Mouse (Mus musculus): ENCODE measurements at regions not wholly inside any gene's neighbourhood (a gene's known extent, or its start where the extent isn't known, plus 50 kb on each side); places are given as distances from the start of the nearest gene placed in this dataset.
"Not testable (repeated sequence)": the region's sequence is repeated elsewhere in the genome, so short reads cannot be mapped to it uniquely, and the experiment has no call there.

DNA sequence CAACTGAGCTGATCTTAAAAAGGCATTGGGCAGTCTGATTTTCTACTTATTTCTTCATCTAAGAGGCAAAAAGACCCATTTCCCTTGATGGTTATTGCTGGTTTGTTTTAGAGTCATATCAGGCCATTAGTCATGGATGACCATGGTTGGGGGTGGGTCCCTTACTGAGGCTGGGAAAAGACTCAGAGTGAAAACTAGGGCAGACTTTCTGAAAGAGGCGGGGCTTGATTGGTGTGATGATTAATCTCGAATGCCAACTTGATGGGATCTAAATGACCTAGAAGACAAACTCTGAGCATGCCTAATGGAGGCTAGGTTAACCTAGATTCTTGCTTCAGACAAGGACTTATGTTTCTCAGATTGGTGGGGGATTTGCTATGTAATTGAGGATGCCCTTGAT, 89.2 kb upstream of the Eif4g2 start:
- no peak for DNase-seq (ENCODE audit: low spot score)

DNA sequence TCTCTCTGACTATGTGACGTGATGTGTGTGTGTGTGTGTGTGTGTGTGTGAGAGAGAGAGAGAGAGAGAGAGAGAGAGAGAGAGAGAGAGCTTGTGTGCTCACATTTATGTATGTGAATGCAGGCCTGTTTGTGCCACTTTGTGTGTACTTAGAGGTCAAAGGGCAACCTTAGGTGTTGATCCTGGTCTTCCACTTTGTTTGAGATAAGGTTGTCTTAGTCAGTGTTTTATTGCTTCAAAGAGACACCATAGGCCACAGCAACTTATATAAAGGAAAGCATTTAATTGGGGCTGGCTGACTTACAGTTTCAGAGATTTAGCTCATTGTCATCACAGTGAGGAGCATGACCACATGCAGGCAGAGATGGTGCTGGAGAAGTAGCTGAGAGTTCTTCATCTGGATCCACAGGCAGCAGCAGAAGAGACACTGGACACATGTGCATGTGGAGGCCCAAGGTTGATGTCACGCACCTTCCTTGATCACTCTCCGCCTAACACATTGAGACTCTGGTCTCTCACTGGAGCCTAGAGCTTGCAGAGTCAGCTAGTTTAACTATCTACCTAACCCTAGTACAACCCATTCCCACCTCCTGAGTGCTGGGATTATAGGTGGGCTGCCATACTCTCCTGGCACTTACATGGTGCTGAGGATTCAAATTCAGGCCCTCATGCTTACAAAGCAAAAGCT, 85.9 kb upstream of the Eif4g2 start:
- not testable (repeated sequence) for DNase-seq (ENCODE audit: low spot score)

DNA sequence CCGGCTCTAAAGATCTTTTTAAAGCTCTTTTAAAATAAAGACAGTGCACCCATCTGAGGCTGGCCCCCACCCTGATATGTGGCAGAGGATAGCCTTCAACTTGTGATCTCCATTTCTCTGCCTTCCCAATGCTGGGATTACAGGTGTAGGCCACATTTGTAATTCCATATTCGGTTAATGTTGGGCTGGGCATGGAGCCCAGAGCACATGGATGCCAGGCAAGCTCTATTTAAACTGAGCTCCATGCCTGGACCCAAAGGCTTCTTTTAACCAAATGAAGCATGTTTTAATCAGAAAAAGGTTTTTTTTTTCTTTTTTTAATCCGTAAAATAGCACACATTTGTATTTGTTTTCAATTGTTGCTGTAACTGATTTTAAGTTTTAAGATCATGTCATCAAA, 82.2 kb upstream of the Eif4g2 start:
- DNase-seq (ENCODE audit: low spot score): no peak

DNA sequence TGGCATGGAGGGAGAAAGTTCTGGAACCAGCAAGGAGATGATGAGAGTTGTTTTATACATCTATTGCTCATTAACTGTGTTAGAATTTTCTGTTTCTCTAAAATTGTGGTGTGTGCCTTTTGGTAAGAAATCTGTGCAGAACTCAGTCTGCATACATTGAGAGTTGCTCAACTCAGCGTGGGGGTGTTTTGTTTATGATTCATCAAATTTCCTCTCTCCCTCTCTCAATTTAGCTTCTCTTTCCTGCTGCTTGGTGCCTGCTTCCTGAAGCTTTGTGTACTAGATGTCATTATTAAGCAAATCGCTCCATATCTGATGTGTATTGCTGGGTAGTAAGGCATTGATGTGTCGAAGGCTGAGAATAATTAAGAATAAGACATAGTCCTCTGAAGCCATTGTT, 81.4 kb upstream of the Eif4g2 start:
- no peak for DNase-seq (ENCODE audit: low spot score)

DNA sequence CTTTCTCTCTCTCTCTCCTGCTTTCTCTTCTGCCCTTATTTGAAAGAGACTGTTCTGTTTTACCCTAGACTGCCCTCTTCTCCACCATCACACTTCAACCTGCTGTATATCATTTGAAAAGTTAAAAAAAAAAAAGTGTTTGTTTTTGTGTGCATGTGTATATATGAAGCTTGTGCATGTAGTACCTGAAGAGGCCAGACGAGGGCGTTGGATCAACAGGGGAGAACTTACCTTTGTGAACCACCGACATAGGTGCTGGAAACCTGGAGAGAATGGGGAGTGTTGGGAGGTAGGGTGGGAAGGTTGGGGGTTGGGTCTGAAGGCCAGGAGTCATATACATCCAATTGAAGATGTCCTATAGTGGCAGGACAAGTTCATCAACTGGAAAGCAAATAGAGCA, 81.0 kb upstream of the Eif4g2 start:
- no peak for DNase-seq (ENCODE audit: low spot score)

DNA sequence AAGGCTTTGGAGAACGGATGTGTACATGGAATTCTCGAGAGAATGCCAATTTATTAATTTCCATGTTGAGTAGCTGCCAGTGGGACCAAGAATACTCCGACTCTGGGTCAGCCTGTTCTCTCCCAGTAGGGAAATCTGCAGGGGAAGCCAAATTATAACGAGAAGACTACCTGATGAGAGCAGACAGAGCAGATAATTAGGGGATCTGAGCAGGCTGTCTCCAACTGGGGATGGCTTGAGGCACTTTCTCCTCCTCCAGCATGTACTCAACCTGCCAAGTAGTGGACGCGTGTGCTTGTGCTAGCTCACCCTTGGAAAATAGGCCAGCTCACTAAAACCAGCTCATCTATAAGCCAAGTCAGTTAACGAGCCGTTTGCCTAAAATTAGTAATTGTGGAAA, 80.5 kb upstream of the Eif4g2 start:
- no peak for DNase-seq (ENCODE audit: low spot score)

DNA sequence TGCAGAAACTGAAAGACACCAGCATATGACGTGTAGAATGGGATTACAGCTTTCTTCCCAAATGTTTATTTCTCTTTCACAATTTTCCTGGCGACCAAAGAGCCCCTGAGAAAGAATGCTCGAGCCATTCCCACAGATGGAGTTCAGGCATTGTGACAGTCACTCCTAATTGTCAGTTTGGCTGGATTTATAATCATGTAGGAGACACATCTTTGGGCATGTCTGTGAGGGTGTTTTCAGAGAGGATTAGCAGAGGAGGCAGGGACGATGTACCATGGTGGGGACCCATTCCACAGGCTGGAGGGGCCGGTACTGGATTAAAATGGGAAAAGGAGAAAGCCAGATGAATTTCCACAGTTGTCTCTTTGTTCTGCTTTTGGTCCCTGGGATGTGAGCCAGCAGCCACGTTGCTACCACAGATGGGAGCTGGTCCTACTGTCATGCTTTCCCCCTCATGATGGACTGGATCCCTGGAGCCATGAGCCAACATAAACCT, 76.0 kb upstream of the Eif4g2 start:
- DNase-seq (ENCODE audit: low spot score): no peak

DNA sequence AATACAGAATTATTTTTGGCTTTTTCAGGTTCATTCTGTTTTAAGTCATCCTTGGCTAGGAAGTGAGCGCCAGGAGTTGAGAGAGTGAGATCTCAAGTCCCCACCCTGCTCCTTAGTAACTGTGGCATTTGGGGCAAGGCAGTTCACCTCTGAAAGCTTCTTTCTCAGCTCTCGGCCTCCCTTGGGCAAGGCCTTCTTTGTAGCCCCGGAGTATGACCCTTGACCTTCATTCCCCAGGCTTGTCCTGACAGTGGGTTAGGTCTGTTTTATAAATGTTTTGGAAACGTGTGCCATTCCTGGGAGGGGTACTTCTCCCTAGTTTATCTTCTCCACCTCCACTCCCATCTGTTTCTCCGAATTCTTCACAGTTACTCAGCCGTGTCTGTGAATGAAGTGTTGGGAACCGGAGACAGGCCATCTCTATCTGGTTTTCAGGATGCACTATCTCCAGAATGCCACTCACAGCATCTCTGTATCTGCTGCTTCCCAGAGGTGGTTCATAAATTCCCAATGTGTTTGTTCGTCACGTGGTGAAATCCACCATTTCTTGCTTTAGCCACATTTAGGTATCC, 75.0 kb upstream of the Eif4g2 start:
- DNase-seq (ENCODE audit: low spot score): no peak

DNA sequence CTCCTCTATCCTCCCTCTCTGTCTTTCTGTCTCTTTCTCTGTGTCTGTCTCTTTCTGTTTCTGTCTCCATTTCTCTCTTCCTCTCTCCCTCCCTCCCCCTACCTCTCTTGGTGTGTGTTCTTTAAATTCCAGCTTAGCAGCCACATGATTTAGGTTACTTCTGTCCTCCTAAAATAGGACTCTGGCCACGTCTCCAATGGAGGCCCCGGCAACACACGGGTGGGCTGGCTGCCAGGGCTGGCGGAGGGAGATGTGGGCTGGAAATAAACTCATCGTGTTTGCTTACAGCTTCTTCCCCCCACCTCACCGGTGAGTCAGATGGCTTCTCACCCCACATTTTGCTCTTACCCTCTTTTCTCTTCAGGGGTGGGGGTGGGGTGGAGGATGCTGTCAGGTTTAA, 74.5 kb upstream of the Eif4g2 start:
- no peak for DNase-seq (ENCODE audit: low spot score)

DNA sequence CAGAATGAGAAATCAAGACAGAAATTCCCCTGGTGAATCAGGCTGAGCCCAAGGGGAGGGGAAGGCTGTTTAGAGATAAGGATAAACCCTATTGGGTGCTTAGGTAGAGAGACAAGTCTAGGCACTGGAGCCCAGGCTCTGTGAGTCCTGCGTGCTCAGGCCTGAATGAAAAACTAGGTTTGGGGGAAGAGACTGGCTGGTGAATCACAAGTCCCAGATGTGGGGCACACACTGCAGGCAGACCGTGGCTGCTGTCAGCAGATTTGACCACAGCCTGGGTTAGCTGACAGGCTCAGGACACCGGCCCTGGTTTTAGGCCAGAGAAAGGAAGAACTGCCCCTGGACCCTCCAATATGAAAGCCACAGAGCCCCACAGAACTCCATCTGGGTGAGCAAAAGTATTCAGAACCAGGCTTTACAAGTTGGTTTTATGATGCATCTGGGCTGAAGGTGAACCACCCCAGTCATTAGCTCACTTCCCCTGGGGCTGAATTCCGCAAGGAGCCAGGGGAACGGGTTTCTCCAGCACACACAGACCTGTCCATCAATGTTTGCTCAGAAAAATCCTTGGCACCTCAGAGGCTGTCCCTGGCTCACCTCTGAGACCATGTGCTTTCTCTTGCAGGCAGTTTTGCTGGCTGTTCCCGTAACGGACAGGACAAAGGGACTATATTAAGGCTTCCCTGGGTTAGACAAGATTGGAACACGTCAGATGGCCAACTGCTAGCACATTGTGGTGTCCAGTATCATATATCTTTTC, 73.8 kb upstream of the Eif4g2 start:
- DNase-seq (ENCODE audit: low spot score): no peak

DNA sequence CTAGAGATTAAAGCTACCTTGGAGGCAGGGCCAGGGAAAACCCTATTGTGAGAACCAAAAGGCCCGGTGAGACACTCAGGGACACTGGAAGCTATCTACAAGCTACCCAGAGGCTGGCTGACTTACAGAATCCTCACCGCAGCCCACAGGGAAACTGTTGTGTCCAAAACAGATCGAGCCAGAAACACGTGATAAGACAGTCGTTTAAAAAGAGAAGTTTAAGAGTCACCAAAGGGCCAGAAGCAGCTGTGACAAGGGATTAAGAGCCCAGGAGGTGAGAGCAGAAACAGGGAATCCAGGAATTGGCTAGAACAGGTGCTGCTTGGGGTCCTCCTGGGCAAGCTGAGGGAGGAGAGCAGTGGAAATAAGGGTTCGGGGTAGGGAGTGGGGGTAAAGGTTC, 73.2 kb upstream of the Eif4g2 start:
- DNase-seq (ENCODE audit: low spot score): no peak

DNA sequence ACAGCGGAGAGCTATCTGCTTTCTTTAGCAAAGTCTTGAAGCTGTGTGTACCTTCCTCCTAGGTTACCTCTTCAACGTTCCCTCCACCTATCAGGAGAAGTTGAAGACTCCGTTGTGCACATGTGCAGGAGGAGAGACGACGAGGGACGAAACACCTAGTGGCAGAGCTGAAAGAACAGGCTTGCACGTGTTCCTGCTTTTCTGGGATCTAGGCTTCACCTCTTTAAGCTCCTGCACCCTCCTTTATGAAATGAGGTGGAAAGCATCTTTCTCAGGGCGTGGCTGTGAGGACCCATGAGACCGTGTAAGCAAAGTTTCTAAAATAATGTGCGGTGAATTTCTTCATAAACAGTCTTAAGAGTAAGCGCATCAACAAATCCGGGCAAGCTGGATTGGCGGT, 71.4 kb upstream of the Eif4g2 start:
- no peak for DNase-seq (ENCODE audit: low spot score)

DNA sequence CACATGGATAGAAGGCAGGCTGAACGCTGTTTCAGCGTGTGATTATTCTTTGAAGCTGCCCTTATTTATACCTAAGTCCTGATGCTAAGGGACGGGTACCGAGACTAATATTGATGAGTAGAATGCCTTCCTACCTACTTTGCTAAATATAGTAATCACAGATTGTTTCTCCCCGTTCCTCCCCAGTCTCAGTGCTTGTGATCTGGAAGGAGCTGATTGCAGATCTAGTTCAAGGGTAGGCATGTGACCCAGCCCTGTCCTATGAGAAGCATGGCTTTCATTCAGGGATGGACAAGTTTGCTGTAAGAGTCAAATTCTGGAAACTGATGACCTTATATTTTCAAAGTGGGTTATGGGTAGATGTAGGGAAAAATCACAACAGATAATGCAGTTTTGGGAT, 67.7 kb upstream of the Eif4g2 start:
- DNase-seq (ENCODE audit: low spot score): no peak

DNA sequence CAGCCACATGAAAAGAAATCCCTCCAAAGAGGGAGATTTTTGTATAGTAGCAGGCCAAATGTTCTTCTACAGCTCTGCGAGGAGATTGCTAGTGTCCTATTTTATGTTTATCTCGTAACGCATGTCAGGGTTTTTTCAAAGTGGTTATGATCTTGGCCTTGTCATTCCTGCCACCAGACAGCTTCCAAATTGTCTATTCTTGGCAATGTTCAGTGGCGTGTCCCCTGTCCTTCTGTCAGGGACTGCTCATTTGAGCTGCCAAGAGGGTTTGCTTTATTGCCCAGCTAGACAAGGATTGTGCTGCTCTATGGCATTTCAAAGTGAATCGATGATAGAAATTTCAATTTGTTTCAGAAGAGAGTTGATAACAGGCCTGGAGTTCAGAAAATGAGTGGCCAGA, 67.3 kb upstream of the Eif4g2 start:
- no peak for DNase-seq (ENCODE audit: low spot score)

DNA sequence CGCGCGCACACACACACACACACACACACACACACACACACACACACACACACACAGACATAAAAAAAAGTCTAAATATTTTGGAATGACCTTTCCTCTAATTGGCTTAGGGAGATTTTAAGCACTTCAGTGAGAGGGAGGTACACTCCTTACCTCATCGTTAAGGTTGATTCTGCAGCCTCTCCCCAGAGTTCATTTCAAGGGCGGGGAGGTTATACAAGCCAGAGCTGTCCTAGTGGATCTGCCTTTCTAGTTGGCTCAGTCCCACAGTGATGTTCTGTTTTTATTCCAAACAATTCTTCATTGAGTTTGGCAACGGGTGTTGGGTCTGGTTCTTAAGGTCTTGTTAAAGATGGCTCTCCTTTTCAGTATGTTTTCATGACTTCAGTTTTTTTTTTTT, 64.8 kb upstream of the Eif4g2 start:
- DNase-seq (ENCODE audit: low spot score): no peak

DNA sequence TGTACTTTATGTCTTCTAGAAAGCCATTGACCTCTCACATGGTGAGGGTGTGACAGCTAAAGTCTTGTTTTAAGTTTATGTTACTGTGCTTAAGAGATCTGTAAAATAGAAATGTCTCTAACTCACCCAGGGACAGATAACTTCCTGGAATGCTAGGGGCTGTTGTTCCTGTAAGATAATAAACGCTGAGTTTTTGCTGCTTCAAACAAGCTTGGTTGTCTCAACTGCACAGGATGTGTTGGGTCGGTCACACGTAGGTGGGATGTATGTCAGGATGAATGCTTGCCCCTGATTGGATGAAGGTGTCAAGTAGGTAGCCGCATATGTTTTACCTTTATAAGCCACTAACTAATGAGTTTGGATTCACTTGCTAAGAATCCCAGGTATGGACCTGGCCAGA, 63.8 kb upstream of the Eif4g2 start:
- peak; percentile 53 for DNase-seq (ENCODE audit: low spot score)

DNA sequence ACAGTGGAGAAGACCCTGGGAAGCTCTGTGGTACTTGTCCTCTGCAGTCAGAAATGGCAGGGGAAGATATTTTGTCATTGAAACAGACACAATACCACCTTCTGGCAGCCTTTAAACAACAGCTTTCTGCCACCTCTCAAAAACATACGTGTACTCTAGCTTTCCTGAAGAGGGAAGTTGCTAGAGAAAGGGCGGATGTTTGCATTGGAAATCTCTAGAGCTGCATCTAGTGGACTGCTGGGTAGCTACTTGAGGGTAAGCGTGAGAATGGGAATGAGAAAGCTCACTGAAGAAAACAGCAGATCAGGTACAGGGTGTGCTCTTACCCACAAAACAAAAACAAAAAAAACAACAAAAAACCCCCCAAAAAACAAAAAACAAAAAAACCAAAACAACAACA, 61.4 kb upstream of the Eif4g2 start:
- no peak for DNase-seq (ENCODE audit: low spot score)

DNA sequence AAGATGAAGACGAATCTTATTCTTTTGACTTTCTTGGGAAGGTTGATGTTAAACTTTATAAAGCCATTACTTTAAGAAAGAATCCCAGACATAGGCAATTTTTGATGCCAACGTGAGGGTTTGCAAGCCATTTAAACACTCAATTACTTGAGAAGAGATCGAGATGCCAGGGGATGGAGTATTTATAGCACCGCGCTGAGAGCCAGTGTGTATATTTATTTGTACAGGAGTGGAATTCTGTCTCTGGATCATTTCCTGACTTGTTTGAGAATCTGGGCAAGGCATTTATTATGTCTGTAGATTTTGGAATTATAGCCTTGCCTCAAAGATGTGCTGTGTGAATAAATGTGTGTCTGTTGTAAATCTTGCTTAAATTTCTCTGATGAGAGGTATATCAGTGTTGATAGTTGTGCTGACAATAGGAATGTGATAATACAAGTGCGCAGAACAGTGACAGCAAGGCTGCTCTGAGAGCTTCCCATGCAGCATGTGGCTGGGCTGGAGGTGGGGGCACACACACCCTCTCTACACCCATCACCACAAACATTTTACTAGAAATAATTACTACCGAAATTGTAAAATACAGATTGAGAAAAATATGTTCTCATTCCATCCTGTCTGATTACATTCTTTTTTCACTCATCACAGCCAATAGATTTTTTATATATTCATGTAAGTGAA, 58.6 kb upstream of the Eif4g2 start:
- no peak for DNase-seq (ENCODE audit: low spot score)

DNA sequence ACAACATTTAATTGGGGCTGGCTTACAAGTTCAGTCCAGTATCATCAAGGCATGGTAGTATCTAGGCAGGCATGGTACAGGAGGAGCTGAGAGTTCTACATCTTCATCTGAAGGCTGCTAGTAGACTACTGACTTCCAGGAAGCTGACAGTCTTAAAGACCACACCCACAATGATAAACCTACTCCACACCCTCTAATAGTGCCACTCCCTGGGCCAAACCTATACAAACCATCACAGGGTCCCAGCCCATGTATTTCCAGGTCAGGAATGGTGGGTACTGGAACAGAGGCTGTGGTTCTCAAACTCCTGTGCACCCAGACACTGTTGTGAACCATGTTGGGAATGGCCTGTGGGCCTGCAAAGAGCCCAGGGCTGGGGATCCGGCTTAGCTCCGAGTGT, 55.2 kb upstream of the Eif4g2 start:
- DNase-seq (ENCODE audit: low spot score): peak; percentile 70

DNA sequence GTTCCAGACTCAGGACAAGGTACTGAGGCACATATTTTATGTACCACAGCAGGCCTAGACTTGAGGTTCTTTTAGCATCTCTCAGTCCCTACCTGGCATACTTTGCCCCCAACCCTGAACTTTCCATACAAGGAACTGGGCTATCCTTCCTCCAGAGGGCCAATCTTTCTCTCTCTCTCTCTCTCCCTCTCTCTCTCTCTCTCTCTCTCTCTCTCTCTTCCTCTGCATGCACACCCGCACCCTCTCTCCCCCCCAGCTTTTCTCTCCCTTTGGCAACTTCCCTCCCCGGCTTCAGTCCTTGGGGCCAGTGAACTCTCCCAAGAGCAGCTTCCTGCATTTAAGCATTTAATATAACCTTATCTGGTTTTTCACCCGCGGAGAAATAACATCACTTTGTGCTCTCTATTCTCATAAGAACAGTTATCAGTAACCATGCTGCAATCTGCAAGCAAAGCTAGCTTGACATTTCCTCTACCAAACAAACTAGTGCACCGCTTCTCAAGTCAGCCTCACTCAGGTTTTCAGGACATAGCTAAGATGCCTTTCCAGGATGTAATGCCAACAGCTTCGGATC, 53.3 kb upstream of the Eif4g2 start:
- no peak for DNase-seq (ENCODE audit: low spot score)

DNA sequence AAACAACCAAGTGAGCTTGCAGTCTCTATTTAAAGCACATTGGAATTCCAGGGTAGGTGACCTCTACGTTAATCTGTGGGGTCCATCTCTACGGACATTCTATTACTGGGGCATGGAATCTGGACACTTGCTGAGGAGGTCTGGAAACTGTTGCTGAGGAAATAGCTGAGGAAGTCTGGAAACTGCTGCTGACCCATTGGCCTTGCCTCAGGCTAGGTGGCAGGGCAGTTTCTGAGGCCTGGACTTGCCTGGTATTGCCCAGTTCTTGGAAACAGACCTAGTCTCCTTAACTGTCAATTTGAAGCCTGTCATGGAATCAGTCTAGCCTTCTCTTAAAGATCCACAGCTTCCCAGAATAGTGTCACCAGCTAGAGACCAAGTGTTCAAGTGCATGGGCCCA, 51.7 kb upstream of the Eif4g2 start:
- no peak for DNase-seq (ENCODE audit: low spot score)

Measured in c-Kit-positive CD71-positive TER-119-positive erythroid progenitor cells, embryonic 14.5 days (primary cell).